Mouse (Mus musculus): ENCODE measurements around the gene Psmc4. TPM values are rescaled to one million over a fixed set of nuclear protein-coding genes. Genes with fewer than 3 reads are reported as not detected.

The Psmc4 gene
- polyA plus RNA-seq, 1 experiment from 2014 or later = 356 TPM

- Histone ChIP-seq H3K9me3 (no peaks in the 10 kb centered on the region), H3K4me3 (peak overlapping the region; percentile 27; the same call in 1 of the 2 replicates), H3K4me2 (peak overlapping the region; percentile 75), H3K9ac (peak overlapping the region; percentile 62), H3K4me1 (peaks cover 23% of the 10 kb centered on the region), H3K36me3 (peaks cover 34% of the 10 kb centered on the region), H3K27me3 (no peaks in the 10 kb centered on the region), H3K27ac (peak overlapping the region; percentile 34; the same call in 1 of the 2 replicates)
- 61% methylated on average over 17 of the region's 17 CpGs for WGBS
- ATAC-seq (ENCODE audit: insufficient number of reproducible peaks, insufficient read depth, low FRiP score, low TSS enrichment, low read depth) = no peak
Measured at GRCm38 (mm10) chr7:28050584-28050983, 683 bp upstream of the Psmc4 start.

DNA sequence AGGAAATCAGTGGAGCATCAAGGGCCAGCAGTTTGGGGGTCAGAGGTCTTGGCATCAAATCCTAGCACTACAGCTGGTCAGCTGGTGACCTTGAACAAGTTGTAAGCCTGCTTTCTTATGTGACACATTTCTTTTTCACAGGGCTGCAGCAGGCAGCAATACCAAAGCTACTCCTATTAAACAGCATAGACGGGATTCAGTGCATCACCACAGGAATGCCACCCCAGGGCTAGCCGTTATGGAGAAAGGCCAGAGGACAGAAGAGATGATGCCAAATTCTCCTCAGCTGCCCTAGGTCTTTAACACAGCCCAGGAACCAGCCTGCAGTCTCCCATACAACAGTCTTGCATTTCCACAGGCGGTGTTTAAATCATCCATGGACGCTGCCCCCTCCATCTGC, 5.4 kb downstream of the Psmc4 start:
- no peak overlapping the region for H3K4me2 ChIP-seq
- no peaks in the 10 kb centered on the region for H3K27me3 ChIP-seq
- H3K9ac ChIP-seq = no peak overlapping the region
- 86% methylated on average over 4 of the region's 4 CpGs for WGBS
- no peak for ATAC-seq (ENCODE audit: insufficient number of reproducible peaks, insufficient read depth, low FRiP score, low TSS enrichment, low read depth)
- no peak overlapping the region for H3K4me3 ChIP-seq
- peaks cover 9% of the 10 kb centered on the region for H3K4me1 ChIP-seq
- no peak overlapping the region for H3K27ac ChIP-seq
- no peaks in the 10 kb centered on the region for H3K9me3 ChIP-seq
- H3K36me3 ChIP-seq = peaks cover 93% of the 10 kb centered on the region

GRCm38 (mm10) chr7:28014445-28014810, 35.5 kb downstream of the Psmc4 start:
- H3K4me2 ChIP-seq = peak overlapping the region; percentile 90
- H3K27me3 ChIP-seq = no peaks in the 10 kb centered on the region
- 24% methylated on average over 7 of the region's 7 CpGs for WGBS
- no peaks in the 10 kb centered on the region for H3K9me3 ChIP-seq
- H3K4me3 ChIP-seq = peak overlapping the region; percentile 78
- peaks cover 12% of the 10 kb centered on the region; the same call in 1 of the 2 replicates for H3K36me3 ChIP-seq
- peaks cover 11% of the 10 kb centered on the region for H3K4me1 ChIP-seq
- ATAC-seq (ENCODE audit: insufficient number of reproducible peaks, insufficient read depth, low FRiP score, low TSS enrichment, low read depth) = no peak
- peak overlapping the region; percentile 85 for H3K9ac ChIP-seq
- peak overlapping the region; percentile 64 for H3K27ac ChIP-seq

- Histone ChIP-seq H3K9me3 (no peaks in the 10 kb centered on the region), H3K4me1 (peaks cover 11% of the 10 kb centered on the region), H3K4me3 (peak within 1 kb of the TSS; percentile 78), H3K27me3 (no peaks in the 10 kb centered on the region), H3K27ac (peak within 1 kb of the TSS; percentile 64), H3K36me3 (peaks cover 12% of the 10 kb centered on the region; the same call in 1 of the 2 replicates), H3K4me2 (peak within 1 kb of the TSS; percentile 90), H3K9ac (peak within 1 kb of the TSS; percentile 85)
- WGBS = under 1% methylated on average over 47 of the region's 47 CpGs
- peak; percentile 81 for ATAC-seq (ENCODE audit: insufficient number of reproducible peaks, insufficient read depth, low FRiP score, low TSS enrichment, low read depth)
Measured at GRCm38 (mm10) chr7:28013549-28014444, 36.1 kb downstream of the Psmc4 start, which contains the start of gene Zfp850. Gene Zfp850 (minus strand): TSS chr7:28014115.

DNA sequence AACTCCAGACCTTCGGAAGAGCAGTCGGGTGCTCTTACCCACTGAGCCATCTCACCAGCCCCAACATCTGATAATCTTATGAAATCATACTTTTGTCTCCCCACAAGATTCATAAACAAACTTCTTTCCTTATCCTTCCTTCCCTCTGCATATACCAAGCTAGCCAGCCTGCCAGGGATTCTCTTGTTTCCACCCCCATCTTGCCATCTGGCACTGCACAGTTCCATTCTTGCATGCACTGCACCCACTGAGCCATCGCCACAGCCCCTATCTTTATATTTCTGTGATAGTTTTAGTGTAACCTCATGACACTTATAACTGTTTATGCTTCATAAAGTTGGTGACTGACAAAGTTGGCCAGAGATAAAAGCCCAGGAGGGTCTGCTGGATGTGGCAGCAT, 39.6 kb downstream of the Psmc4 start:
- no peak for ATAC-seq (ENCODE audit: insufficient number of reproducible peaks, insufficient read depth, low FRiP score, low TSS enrichment, low read depth)
- no peaks in the 10 kb centered on the region for H3K9me3 ChIP-seq
- H3K9ac ChIP-seq = no peak overlapping the region
- WGBS = 97% methylated on average over 3 of the region's 3 CpGs
- no peak overlapping the region for H3K27ac ChIP-seq
- no peak overlapping the region for H3K4me3 ChIP-seq
- H3K27me3 ChIP-seq = no peaks in the 10 kb centered on the region
- peaks cover 30% of the 10 kb centered on the region for H3K36me3 ChIP-seq
- H3K4me2 ChIP-seq = no peak overlapping the region
- peaks cover 11% of the 10 kb centered on the region for H3K4me1 ChIP-seq

Other genes starting within 250 kb of the Psmc4 start
- 2.7 and 2.9 TPM in 2 replicates for gene Zfp626, start 242.9 kb downstream of the Psmc4 start, polyA plus RNA-seq (2015; fragmentation: Nextera tagmentation; extraction: Ambion mirVana)
- gene Zfp59, start 211.5 kb downstream of the Psmc4 start, polyA plus RNA-seq (2015; fragmentation: Nextera tagmentation; extraction: Ambion mirVana) = 9.5 and 10.0 TPM in 2 replicates
- 4.2 and 5.1 TPM in 2 replicates for gene Zfp607a, start 192.6 kb downstream of the Psmc4 start, polyA plus RNA-seq (2015; fragmentation: Nextera tagmentation; extraction: Ambion mirVana)
- gene Zfp974, start 120.6 kb downstream of the Psmc4 start, polyA plus RNA-seq (2015; fragmentation: Nextera tagmentation; extraction: Ambion mirVana) = 10.8 and 13.7 TPM in 2 replicates
- gene Zfp780b, start 70.9 kb downstream of the Psmc4 start, polyA plus RNA-seq (2015; fragmentation: Nextera tagmentation; extraction: Ambion mirVana) = 26.5 and 28.1 TPM in 2 replicates
- 3.9 and 5.2 TPM in 2 replicates for gene Zfp850, start 36.0 kb downstream of the Psmc4 start, polyA plus RNA-seq (2015; fragmentation: Nextera tagmentation; extraction: Ambion mirVana)
- 1.5 and 5.8 TPM in 2 replicates for gene Fcgbp, start 21.1 kb upstream of the Psmc4 start, polyA plus RNA-seq (2015; fragmentation: Nextera tagmentation; extraction: Ambion mirVana)
- gene 9530053A07Rik, start 79.4 kb upstream of the Psmc4 start, polyA plus RNA-seq (2015; fragmentation: Nextera tagmentation; extraction: Ambion mirVana) = 0.03 TPM in 2 replicates
- gene Fbl, start 119.6 kb upstream of the Psmc4 start, polyA plus RNA-seq (2015; fragmentation: Nextera tagmentation; extraction: Ambion mirVana) = 140 and 167 TPM in 2 replicates
- 14.8 and 14.9 TPM in 2 replicates for gene Dyrk1b, start 129.4 kb upstream of the Psmc4 start, polyA plus RNA-seq (2015; fragmentation: Nextera tagmentation; extraction: Ambion mirVana)
- gene Eid2, start 217.8 kb upstream of the Psmc4 start, polyA plus RNA-seq (2015; fragmentation: Nextera tagmentation; extraction: Ambion mirVana) = 3.6 TPM in 2 replicates
- 19.7 TPM in 2 replicates for gene Eid2b, start 227.6 kb upstream of the Psmc4 start, polyA plus RNA-seq (2015; fragmentation: Nextera tagmentation; extraction: Ambion mirVana)
- 0.17 TPM in 1 of 2 replicates, not detected in the other for gene Selenov, start 241.1 kb upstream of the Psmc4 start, polyA plus RNA-seq (2015; fragmentation: Nextera tagmentation; extraction: Ambion mirVana)